Mouse (Mus musculus): ENCODE measurements around the gene Magi1. TPM values are rescaled to one million over a fixed set of nuclear protein-coding genes. Genes with fewer than 3 reads are reported as not detected.

Gene Magi1
- polyA plus RNA-seq, 1 experiment from 2014 or later = 10.9 TPM

- Histone ChIP-seq H3K4me2 (replicated peaks; ENCODE audit: low read depth, low read length) (no peak overlapping the region), H3K27me3 (ENCODE audit: control insufficient read depth, insufficient read depth, low read length) (no peaks in the 10 kb centered on the region), H3K9ac (ENCODE audit: low read depth, low read length) (no peak overlapping the region), H3K27ac (ENCODE audit: low read depth, low read length) (no peak overlapping the region), H3K9me3 (ENCODE audit: control insufficient read depth, low read length) (no peaks in the 10 kb centered on the region), H3K36me3 (ENCODE audit: control insufficient read depth, insufficient read depth, low read length) (no peaks in the 10 kb centered on the region), H3K4me1 (ENCODE audit: control insufficient read depth, insufficient read depth, low read length) (peaks cover 2% of the 10 kb centered on the region; the same call in 1 of the 2 replicates), H3K4me3 (ENCODE audit: low read length) (no peak overlapping the region)
- ATAC-seq (ENCODE audit: low FRiP score, low TSS enrichment) = no peak
- WGBS = 59% methylated on average over 6 of the region's 6 CpGs
These were observed 549.9 kb downstream of the Magi1 start for GRCm38 (mm10) chr6:93733800-93734199.

GRCm38 (mm10) chr6:93729702-93730101, 554.0 kb downstream of the Magi1 start:
- no peaks in the 10 kb centered on the region for H3K9me3 ChIP-seq (ENCODE audit: control insufficient read depth, low read length)

GRCm38 (mm10) chr6:93728791-93729190, 554.9 kb downstream of the Magi1 start:
- H3K27me3 ChIP-seq (ENCODE audit: control insufficient read depth, insufficient read depth, low read length) = no peaks in the 10 kb centered on the region
- no peak overlapping the region for H3K4me3 ChIP-seq (ENCODE audit: low read length)
- no peak overlapping the region; the same call in 1 of the 2 replicates for H3K4me2 ChIP-seq (replicated peaks; ENCODE audit: low read depth, low read length)
- H3K36me3 ChIP-seq (ENCODE audit: control insufficient read depth, insufficient read depth, low read length) = no peaks in the 10 kb centered on the region
- no peak overlapping the region for H3K9ac ChIP-seq (ENCODE audit: low read depth, low read length)
- 78% methylated on average over 4 of the region's 4 CpGs for WGBS
- peaks cover 21% of the 10 kb centered on the region for H3K4me1 ChIP-seq (ENCODE audit: control insufficient read depth, insufficient read depth, low read length)
- H3K27ac ChIP-seq (ENCODE audit: low read depth, low read length) = no peak overlapping the region; the same call in 1 of the 2 replicates
- ATAC-seq (ENCODE audit: low FRiP score, low TSS enrichment) = no peak
- H3K9me3 ChIP-seq (ENCODE audit: control insufficient read depth, low read length) = no peaks in the 10 kb centered on the region

More at GRCm38 (mm10) chr6:93729702-93730101, 554.0 kb downstream of the Magi1 start:
- no peak for ATAC-seq (ENCODE audit: low FRiP score, low TSS enrichment)
- no peak overlapping the region for H3K4me3 ChIP-seq (ENCODE audit: low read length)
- H3K9ac ChIP-seq (ENCODE audit: low read depth, low read length) = no peak overlapping the region
- no peak overlapping the region for H3K4me2 ChIP-seq (replicated peaks; ENCODE audit: low read depth, low read length)
- H3K4me1 ChIP-seq (ENCODE audit: control insufficient read depth, insufficient read depth, low read length) = peaks cover 21% of the 10 kb centered on the region
- no peaks in the 10 kb centered on the region for H3K27me3 ChIP-seq (ENCODE audit: control insufficient read depth, insufficient read depth, low read length)
- no peak overlapping the region for H3K27ac ChIP-seq (ENCODE audit: low read depth, low read length)
- 77% methylated on average over 8 of the region's 8 CpGs for WGBS
- H3K36me3 ChIP-seq (ENCODE audit: control insufficient read depth, insufficient read depth, low read length) = no peaks in the 10 kb centered on the region

GRCm38 (mm10) chr6:93727630-93728178, 556.0 kb downstream of the Magi1 start:
- no peak overlapping the region; the same call in 1 of the 2 replicates for H3K27ac ChIP-seq (ENCODE audit: low read depth, low read length)
- peaks cover 21% of the 10 kb centered on the region for H3K4me1 ChIP-seq (ENCODE audit: control insufficient read depth, insufficient read depth, low read length)
- 0 out of 2 replicates have a peak overlapping the region, but pooled peaks have one; percentile 20 for H3K9ac ChIP-seq (ENCODE audit: low read depth, low read length)
- no peaks in the 10 kb centered on the region for H3K36me3 ChIP-seq (ENCODE audit: control insufficient read depth, insufficient read depth, low read length)
- 7% methylated on average over 15 of the region's 15 CpGs for WGBS
- H3K9me3 ChIP-seq (ENCODE audit: control insufficient read depth, low read length) = no peaks in the 10 kb centered on the region
- H3K4me3 ChIP-seq (ENCODE audit: low read length) = no peak overlapping the region
- H3K27me3 ChIP-seq (ENCODE audit: control insufficient read depth, insufficient read depth, low read length) = no peaks in the 10 kb centered on the region
- ATAC-seq (ENCODE audit: low FRiP score, low TSS enrichment) = peak; percentile 73
- H3K4me2 ChIP-seq (replicated peaks; ENCODE audit: low read depth, low read length) = peak overlapping the region; percentile 15; the same call in 1 of the 2 replicates

GRCm38 (mm10) chr6:93726829-93727455, 556.8 kb downstream of the Magi1 start:
- Histone ChIP-seq H3K27ac (ENCODE audit: low read depth, low read length) (no peak overlapping the region), H3K4me1 (ENCODE audit: control insufficient read depth, insufficient read depth, low read length) (peaks cover 21% of the 10 kb centered on the region), H3K36me3 (ENCODE audit: control insufficient read depth, insufficient read depth, low read length) (no peaks in the 10 kb centered on the region), H3K4me3 (ENCODE audit: low read length) (no peak overlapping the region), H3K9me3 (ENCODE audit: control insufficient read depth, low read length) (no peaks in the 10 kb centered on the region), H3K4me2 (replicated peaks; ENCODE audit: low read depth, low read length) (no peak overlapping the region), H3K9ac (ENCODE audit: low read depth, low read length) (no peak overlapping the region), H3K27me3 (ENCODE audit: control insufficient read depth, insufficient read depth, low read length) (no peaks in the 10 kb centered on the region)
- WGBS = 39% methylated on average over 7 of the region's 7 CpGs
- 0 out of 2 replicates have a peak, but pooled peaks have one; percentile 47 for ATAC-seq (ENCODE audit: low FRiP score, low TSS enrichment)

- ATAC-seq (ENCODE audit: low FRiP score, low TSS enrichment) = no peak
- no peak overlapping the region for H3K4me2 ChIP-seq (replicated peaks; ENCODE audit: low read depth, low read length)
- WGBS = 88% methylated on average over 10 of the region's 10 CpGs
- H3K4me3 ChIP-seq (ENCODE audit: low read length) = no peak overlapping the region
- H3K4me1 ChIP-seq (ENCODE audit: control insufficient read depth, insufficient read depth, low read length) = peaks cover 21% of the 10 kb centered on the region
- no peaks in the 10 kb centered on the region for H3K27me3 ChIP-seq (ENCODE audit: control insufficient read depth, insufficient read depth, low read length)
- H3K36me3 ChIP-seq (ENCODE audit: control insufficient read depth, insufficient read depth, low read length) = no peaks in the 10 kb centered on the region
- H3K9ac ChIP-seq (ENCODE audit: low read depth, low read length) = no peak overlapping the region
- H3K9me3 ChIP-seq (ENCODE audit: control insufficient read depth, low read length) = no peaks in the 10 kb centered on the region
- H3K27ac ChIP-seq (ENCODE audit: low read depth, low read length) = no peak overlapping the region
These were observed 557.6 kb downstream of the Magi1 start for GRCm38 (mm10) chr6:93726121-93726520.

GRCm38 (mm10) chr6:93724749-93725148, 559.0 kb downstream of the Magi1 start:
- H3K27ac ChIP-seq (ENCODE audit: low read depth, low read length) = no peak overlapping the region
- H3K4me3 ChIP-seq (ENCODE audit: low read length) = no peak overlapping the region
- no peaks in the 10 kb centered on the region for H3K36me3 ChIP-seq (ENCODE audit: control insufficient read depth, insufficient read depth, low read length)
- no peak overlapping the region for H3K9ac ChIP-seq (ENCODE audit: low read depth, low read length)
- no peak for ATAC-seq (ENCODE audit: low FRiP score, low TSS enrichment)
- H3K4me1 ChIP-seq (ENCODE audit: control insufficient read depth, insufficient read depth, low read length) = peaks cover 21% of the 10 kb centered on the region
- H3K27me3 ChIP-seq (ENCODE audit: control insufficient read depth, insufficient read depth, low read length) = no peaks in the 10 kb centered on the region
- no peak overlapping the region for H3K4me2 ChIP-seq (replicated peaks; ENCODE audit: low read depth, low read length)
- H3K9me3 ChIP-seq (ENCODE audit: control insufficient read depth, low read length) = no peaks in the 10 kb centered on the region
- WGBS = 46% methylated on average over 7 of the region's 7 CpGs

- Histone ChIP-seq H3K4me2 (replicated peaks; ENCODE audit: low read depth, low read length) (no peak overlapping the region), H3K27ac (ENCODE audit: low read depth, low read length) (no peak overlapping the region), H3K4me3 (ENCODE audit: low read length) (no peak overlapping the region), H3K9me3 (ENCODE audit: control insufficient read depth, low read length) (no peaks in the 10 kb centered on the region), H3K27me3 (ENCODE audit: control insufficient read depth, insufficient read depth, low read length) (no peaks in the 10 kb centered on the region), H3K9ac (ENCODE audit: low read depth, low read length) (no peak overlapping the region), H3K4me1 (ENCODE audit: control insufficient read depth, insufficient read depth, low read length) (peaks cover 19% of the 10 kb centered on the region), H3K36me3 (ENCODE audit: control insufficient read depth, insufficient read depth, low read length) (no peaks in the 10 kb centered on the region)
- no peak for ATAC-seq (ENCODE audit: low FRiP score, low TSS enrichment)
- WGBS = 75% methylated on average over 2 of the region's 2 CpGs
These were observed 560.5 kb downstream of the Magi1 start for GRCm38 (mm10) chr6:93723226-93723625.

GRCm38 (mm10) chr6:93719532-93719931, 564.2 kb downstream of the Magi1 start:
- no peaks in the 10 kb centered on the region for H3K9me3 ChIP-seq (ENCODE audit: control insufficient read depth, low read length)
- H3K27ac ChIP-seq (ENCODE audit: low read depth, low read length) = no peak overlapping the region
- no peak overlapping the region for H3K4me2 ChIP-seq (replicated peaks; ENCODE audit: low read depth, low read length)
- no peak overlapping the region for H3K9ac ChIP-seq (ENCODE audit: low read depth, low read length)
- no peaks in the 10 kb centered on the region; the same call in 1 of the 2 replicates for H3K27me3 ChIP-seq (ENCODE audit: control insufficient read depth, insufficient read depth, low read length)
- H3K4me3 ChIP-seq (ENCODE audit: low read length) = no peak overlapping the region
- H3K4me1 ChIP-seq (ENCODE audit: control insufficient read depth, insufficient read depth, low read length) = peaks cover 22% of the 10 kb centered on the region
- ATAC-seq (ENCODE audit: low FRiP score, low TSS enrichment) = no peak
- 55% methylated on average over 4 of the region's 4 CpGs for WGBS
- no peaks in the 10 kb centered on the region for H3K36me3 ChIP-seq (ENCODE audit: control insufficient read depth, insufficient read depth, low read length)

Data from kidney, embryonic 14.5 days (tissue).